In genomic region chr19:21991413-21991812, GRCm38 (mm10) we compare ENCODE assay signal across 12 mouse cellular contexts.
"Had no signal": no experiment of that assay in that cellular context is flagged by ENCODE, and none has a peak within 500 bp of the region (broad histone marks: within the 10 kb centered on the region; RNA-seq: fewer than 3 reads in every experiment).

No protein-coding gene starts in this region.

- H3K9ac ChIP-seq: liver, embryonic 13.5 days; midbrain, embryonic 13.5 days had no signal

- H3K27ac ChIP-seq: kidney, postnatal 0 days; layer of hippocampus, adult 2 months; liver, embryonic 13.5 days; midbrain, embryonic 10.5 days; midbrain, embryonic 13.5 days had no signal

- H3K4me2 ChIP-seq: liver, embryonic 13.5 days; midbrain, embryonic 13.5 days had no signal

- ATAC-seq: midbrain, embryonic 13.5 days had no signal

- DNase-seq: kidney, postnatal 25 days; layer of hippocampus, adult 9-11 months; layer of hippocampus, postnatal 36 days; liver, embryonic 13.5 days; lung, adult 2 months; thymus, postnatal 25 days had no signal

- H3K27me3 ChIP-seq: liver, embryonic 13.5 days; megakaryocyte, embryonic 14.5 days; midbrain, embryonic 13.5 days had no signal

- H3K4me3 ChIP-seq: layer of hippocampus, adult 2 months; left cerebral cortex, adult 2 months; liver, embryonic 13.5 days; megakaryocyte, embryonic 14.5 days; midbrain, embryonic 10.5 days; midbrain, embryonic 13.5 days had no signal

- H3K36me3 ChIP-seq: liver, embryonic 13.5 days; midbrain, embryonic 10.5 days; midbrain, embryonic 13.5 days had no signal

- H3K4me1 ChIP-seq: liver, embryonic 13.5 days; megakaryocyte, embryonic 14.5 days; midbrain, embryonic 10.5 days; midbrain, embryonic 13.5 days had no signal

- H3K9me3 ChIP-seq: liver, embryonic 13.5 days; midbrain, embryonic 10.5 days; midbrain, embryonic 13.5 days had no signal
